Mouse (Mus musculus): ENCODE results near the gene Eps8l1.
A peak's percentile ranks its signal among the peaks of the same experiment; 100 is the strongest.

Eps8l1 gene

DNA sequence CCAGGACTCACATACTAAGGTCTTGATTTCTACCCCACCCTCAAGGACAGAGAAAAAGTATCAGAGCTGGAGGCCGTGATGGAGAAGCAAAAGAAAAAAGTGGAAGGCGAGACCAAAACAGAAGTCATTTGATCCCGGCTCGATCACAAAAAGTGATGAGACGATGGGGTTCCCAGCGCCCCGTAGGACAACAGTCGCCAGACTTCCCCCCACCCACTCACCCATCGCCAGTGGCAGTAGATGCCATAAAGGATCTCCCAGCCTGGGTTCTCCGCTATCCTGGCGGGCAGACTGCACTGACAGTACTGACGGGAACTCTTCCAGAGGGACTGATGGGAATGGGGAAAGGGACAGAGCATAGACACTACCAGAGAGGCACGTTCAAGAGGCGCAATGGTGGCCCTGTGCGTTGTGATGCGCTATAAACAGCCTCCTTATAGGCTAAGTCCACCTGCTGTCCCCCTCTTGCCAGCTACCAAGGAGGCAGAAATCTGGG, 18.4 kb downstream of the Eps8l1 start:
- no peak for DNase-seq

DNA sequence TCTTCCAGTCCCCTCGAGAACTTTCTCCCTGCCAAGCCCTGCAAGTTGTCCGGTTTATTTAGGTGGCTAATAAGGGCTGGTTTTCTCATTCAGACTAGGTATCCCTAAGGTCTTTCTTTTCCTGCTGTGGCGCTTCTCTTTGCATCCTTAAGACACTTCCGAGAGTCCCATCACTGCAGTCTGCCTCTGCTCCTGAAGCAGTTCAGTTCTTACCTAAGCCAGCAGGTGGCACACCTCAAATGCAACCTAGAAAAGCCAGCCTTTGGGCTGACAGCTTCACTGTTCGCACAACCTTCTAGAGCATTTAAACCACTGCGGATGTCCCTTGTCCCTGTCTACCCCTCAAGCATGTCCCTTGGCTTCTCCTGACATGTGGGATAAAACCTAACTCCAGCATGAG, 19.2 kb downstream of the Eps8l1 start:
- peak; percentile 64 for DNase-seq

DNA sequence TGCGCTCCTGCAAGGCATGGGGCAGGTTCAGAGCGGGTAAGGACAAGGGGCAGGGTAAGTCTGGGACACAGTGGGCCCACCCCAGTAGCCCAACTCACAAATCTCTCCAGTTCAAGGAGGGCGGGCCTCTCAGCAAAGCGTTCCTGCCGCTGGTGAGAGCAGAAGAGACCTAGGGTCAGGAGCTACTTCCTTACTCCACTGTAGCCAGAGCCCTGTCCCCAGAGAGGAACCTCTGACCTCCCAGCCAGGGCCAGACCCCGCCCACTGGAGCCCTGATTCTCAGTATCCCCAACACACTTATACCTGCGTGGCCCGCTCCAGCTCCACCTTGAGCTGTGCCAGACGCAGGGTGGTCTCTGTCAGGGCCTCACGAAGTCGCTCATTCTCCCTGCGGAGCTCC, 21.8 kb downstream of the Eps8l1 start:
- DNase-seq = no peak

DNA sequence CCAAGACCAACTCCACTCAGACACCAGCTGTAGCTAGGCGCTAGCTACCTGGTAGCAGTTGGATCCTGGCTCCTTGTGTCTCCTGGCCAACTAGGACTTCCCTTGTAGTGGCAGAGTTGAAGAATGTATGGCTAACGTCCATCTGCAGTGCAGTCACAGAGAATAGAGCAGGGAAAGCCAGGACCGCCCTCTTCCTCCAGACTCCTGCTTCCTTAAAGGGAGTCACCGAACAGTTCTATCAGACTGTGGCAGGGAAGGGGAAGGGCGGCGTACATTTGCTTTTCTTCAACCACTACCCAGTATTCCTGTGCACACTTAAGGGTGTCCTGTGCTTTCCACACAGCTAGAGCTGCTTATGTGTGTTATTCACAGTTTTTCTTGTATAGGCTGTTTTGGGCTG, 30.8 kb downstream of the Eps8l1 start:
- DNase-seq = no peak

DNA sequence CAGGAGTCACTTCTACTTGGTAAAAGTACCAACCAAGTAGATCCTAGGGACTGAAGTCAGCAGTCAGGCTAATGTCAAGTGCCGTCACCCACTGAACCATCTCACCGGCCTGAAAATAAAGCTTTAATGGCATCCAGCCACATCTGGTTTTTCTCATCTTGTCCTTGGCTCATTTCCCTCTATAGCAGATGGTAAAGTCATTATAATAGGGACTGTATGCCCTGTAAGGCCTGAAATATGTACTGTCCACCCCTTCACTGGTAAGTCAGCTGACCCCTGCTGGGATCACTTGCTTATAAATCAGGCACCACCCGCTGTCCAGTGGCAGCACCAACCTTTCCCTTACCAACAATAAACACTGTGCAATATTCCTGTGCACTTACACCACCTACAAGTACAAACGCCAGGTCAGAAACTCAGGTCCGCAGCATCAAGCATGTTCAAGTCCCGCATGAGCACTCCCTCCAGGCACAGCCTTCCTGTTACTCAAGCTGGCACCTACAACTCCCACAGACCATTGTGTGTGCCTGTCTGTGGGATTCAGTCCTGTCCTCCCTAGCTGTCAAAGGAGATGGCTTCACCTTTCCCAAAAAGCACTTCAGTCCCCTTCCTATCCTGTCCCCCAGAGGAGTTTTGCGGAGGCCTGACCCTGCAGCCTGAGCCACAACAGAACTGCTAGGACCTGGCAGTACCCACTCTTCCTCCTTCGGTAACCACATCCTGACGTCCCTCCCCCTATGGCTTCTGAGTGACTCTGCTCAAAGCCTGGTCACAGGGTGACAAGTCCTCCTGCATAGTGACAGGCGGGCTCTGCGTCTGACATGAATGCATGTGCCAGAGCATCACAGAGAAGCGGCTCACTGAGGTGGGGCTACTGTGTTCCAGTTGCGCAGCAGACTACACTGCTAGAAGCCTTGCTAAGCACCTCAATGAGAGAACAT, 32.1 kb downstream of the Eps8l1 start:
- no peak for DNase-seq

DNA sequence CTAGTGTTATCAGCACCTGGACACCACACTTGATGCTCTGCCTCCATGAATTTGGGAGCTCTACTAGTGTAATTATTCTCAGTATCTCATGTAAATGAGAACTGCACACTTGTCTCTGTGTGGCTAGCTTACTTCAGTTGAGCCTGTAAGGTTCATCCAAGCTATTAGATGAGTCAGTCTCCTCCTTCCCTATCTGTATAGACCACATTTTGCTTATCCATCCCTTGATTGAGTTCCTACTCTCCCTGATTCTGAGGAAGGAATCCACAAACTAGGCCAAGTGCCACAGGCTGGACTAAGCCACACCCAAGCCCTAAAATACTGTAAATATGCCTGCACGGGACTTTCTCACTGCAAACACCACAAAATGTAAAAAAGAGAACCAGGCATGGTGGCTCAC, 33.5 kb downstream of the Eps8l1 start:
- no peak for DNase-seq

DNA sequence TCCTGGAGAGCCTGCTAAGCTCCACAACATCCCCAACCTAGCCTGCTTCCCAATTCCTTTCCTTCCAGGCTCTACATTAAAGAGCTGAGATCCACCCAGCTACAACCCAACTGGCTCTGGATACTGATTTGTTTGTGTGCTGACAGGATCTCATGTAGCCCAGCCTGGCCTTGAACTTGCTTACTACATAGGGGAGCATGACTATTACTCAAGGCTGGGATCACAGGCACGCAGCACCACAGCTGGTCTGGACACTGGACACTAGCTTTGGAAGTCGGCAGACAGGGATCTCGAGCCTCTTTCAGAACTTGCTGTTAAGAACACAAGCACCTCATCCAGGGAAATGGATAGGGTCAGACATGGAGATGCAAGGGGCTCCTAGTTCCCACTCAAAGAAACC, 36.0 kb downstream of the Eps8l1 start:
- DNase-seq = no peak

DNA sequence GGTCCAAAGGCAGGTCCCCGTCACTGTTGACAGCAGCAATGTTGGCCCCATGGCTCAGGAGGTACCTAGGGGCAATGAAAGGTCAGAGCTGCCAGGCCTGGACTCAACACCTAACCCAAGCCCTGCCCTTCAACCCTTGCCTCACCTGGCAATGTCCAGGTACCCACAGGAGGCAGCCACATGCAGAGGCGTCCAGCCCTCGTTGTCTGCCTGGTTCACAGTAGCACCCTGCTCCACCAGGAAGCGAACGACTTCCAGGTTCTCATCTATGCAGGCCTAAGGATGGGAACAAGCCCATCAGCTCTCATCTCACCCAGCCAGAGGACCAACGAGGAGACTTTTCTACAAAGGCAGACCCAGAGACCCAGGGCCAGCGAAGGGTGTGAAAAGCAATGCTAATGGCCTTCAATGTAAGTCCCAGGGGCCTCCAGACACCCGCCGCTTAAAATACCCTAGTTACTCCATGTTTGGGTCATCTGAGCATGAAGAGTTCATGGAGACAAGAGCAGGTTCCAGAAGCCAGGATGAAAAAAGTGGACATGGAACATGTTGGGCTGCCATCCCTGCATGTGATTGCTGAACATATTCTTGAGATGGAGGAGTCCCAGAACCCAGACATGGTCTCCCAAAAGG, 36.9 kb downstream of the Eps8l1 start:
- no peak for DNase-seq

DNA sequence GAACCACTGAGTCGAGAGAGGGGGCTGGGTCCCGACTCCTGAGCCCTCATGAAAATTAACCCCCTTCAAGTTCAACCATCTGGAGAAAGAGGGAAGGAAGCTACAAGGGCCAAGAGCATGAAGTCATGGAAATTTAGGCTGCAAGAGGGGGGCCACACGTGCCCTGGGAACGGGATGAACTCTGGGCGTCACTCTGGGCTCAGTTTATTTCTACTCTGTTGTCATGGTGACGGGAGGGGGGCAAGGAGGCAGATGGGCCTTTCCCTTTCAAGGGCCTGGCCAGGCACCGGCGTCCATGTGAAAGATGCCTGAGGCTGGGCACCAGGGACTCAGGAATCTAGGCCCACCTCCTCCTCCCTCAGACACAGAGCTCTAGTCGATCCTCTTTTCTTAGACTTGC, 37.8 kb downstream of the Eps8l1 start:
- no peak for DNase-seq

DNA sequence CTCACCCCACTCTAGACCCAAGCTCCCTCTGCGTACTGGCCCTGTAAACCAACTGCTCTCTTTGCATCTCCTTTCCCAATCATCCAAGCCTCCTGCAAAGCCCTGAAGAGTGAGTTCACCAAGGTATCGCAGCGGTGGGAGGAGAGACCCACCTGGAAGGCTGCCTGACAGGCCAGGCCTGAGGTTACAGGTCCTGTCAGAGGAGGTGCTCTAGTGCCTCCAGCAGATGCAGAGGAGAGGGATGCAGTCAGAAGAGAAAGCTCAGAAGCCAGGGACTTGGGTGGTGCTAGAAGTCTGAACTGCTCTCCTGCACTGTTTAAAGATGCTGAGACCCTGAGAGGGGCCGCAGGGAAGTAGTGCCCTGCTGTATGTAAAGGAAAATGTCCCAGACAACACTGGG, 38.6 kb downstream of the Eps8l1 start:
- no peak for DNase-seq

DNA sequence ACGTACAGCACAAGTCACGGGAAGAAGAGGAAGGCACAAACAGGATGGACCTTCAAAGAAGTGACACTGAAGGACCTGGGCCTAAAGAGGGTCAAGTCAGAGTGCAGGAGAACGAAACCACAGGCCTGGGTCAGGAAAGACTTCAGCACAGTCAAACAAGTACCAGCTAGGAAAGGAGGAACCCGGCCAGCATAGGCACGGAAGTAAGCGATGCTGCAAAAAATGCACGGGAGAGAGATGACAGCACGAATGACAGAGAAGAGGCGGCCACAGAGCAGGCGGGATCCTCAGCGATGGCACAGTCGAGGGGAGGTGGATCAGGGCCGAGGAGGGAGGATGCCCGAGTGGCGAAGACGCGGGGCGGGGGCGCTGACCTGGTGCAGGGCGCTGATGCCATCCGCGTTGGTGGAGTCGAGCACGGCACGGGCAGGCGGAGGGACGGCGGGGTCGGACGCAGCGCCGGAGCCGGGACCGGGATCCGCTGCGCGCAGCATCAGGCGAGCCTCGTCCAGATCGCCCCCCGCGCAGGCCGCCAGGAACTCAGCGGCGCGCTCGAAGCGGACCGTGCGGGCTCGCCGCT, 40.5 kb downstream of the Eps8l1 start:
- DNase-seq = peak; percentile 72

DNA sequence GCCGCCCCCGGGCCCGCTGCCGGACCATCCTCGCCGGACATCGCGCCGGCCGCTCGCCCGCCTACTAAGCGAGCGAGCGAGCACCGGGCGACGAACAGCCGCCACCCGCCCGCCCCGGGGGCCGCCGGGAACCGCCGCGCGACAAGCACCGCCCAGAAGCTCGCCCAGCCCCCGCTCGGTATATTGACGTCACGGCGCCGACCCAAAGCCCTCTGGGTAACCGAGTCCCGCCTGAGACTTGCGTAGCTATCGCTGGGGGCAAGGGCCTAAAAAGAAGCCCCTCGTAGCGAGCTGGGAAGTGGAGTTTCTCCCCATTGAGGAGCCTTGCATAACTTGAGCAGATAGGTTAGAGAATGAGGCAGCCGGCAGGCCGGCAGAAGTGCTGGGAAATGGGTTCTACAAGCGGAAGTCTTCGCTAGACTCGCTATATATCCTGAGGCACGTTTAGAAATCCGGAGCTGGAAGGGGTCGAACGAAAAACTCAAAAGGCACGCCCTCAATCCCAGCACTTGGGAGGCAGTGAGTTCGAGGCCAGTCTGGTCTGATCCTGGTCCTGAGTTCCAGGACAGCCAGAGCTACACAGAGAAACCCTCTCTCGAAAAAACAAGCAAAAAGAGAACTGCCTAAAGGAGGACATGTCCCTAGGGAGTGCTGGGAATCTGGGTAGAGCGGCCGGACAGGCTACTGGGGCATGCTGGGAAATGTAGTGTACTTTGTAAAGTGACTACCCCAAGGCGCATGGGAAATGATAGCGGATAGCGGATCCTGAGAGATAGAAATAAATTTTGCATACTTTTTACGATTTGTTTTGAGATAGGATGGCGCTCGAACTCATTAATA, 41.3 kb downstream of the Eps8l1 start, which contains the start of gene Ppp1r12c:
Gene Ppp1r12c (minus strand): TSS at position 123 of the 840 bp plus-strand sequence.
- DNase-seq = peak; percentile 96

DNA sequence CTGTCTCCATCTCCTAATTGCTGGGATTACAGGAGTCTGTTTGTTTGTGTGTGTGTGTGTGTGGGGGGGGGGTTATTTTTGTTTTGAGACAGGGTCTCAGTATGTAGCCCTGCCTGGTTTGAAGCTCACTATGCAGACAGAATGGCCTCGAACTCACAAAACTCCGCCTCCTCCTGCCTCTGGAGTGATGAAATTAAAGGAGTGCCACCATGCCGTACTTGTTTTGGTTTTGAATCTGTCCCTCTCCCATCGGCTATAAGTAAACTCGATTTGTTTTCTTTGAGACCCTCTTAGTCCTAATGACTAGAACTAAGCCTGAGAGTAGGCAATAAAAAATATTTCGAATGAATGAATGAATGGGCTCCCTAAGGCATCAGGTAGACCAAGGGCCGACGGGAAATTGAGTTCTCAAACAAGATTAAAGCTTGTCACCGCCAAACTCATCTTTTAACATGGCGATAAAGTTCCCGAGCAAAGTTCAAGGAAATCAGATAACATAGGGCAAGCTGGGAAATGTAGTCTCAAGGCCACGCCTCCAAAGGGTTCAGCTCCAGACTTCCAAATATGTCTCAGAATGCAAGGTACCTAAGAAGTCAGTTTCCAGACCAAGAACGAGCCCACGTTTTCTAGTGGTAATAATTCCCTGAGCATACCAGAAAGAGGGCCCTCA, 42.1 kb downstream of the Eps8l1 start:
- no peak for DNase-seq

DNA sequence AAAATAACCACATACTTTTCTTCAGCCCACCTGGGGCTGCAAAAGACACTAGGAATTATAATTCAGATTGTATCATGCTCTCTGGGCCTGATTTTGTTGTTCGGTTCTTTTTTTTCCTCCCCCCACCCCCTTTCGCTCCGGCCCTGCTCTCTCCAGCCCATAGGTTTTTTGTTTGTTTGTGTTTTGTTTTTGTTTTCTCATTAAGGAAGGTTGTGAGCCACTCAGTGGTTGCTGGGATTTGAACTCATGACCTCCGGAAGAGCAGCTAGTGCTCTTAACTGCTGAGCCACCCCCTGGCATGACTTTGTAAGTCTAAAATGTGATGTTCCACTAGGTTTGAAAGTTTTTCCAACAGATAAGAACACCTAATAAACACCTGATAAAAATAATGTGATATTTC, 42.6 kb downstream of the Eps8l1 start:
- DNase-seq = no peak

DNA sequence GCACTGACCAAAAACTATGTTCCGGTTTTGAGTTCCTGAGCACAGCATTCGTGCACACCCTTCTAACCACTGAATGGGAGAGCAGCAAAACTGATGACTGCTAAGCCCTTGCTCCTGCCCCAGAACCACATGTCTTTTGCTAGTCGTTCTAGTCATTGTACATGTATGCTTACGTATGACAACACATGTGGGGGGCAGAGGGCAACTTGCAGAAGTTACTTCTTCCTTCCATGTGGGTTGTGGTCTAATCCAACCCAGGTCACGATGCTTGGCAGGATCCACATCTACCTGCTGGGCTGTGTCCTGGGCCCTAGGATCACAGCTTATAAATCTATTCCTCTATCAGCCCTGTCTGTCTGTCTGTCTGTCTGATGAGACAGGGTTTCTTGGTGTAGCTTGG, 43.4 kb downstream of the Eps8l1 start:
- no peak for DNase-seq

DNA sequence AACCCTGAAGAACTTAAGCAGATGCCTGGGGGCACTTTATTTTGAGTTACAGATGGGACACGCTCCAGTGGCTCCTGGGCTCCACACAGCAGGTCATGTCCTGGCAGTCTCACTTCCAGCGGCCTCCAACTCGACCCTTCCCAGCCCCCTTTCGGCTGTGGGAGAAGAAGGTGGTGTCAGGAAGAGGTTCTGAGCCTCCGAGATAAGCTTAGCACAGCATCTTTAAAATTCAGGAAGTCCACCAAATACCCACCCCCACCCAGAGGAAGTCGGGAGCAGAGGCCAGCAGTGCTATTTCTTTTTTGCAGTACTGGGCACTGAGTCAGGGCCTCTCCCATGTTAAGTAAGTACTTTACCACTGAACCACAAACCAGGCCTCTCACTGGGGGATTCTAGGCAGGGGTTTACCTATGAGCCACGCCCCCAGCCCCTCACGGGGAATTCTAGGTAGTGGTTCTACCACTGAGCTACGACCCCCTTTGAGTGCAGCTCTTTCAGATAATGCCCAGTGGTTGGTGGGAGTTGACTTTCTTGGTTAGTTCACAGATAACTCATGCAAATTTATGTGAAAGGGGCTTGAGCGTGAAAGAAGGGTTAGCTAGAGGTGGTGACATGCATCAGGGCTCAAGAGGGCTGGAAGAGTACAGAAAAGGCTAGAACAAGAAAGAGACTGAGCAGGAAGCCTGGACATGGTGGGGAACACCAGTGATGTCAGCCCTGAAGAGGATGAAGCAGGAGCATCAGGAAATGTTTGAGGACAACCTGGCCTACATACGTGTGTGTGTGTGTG, 44.4 kb downstream of the Eps8l1 start:
- no peak for DNase-seq

DNA sequence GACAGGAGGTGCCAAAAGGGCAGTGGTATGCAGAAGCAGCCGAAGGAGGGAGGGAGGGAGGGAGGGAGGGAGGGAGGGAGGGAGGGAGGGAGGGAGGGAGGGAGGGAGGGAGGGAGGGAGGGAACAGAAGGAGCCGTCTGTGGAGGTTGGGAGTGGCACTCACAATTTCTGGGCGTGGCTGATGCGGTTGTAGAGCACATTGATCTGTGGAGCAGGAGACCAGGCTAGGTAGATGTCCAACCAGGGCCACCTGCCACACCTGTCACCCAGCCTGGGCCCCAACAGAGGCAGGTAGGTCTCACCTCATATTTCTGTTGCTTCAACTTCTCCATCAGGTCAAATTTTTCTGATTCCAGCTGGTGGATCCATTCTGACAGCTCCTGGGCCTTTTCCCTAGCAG, 46.7 kb downstream of the Eps8l1 start:
- no peak for DNase-seq

DNA sequence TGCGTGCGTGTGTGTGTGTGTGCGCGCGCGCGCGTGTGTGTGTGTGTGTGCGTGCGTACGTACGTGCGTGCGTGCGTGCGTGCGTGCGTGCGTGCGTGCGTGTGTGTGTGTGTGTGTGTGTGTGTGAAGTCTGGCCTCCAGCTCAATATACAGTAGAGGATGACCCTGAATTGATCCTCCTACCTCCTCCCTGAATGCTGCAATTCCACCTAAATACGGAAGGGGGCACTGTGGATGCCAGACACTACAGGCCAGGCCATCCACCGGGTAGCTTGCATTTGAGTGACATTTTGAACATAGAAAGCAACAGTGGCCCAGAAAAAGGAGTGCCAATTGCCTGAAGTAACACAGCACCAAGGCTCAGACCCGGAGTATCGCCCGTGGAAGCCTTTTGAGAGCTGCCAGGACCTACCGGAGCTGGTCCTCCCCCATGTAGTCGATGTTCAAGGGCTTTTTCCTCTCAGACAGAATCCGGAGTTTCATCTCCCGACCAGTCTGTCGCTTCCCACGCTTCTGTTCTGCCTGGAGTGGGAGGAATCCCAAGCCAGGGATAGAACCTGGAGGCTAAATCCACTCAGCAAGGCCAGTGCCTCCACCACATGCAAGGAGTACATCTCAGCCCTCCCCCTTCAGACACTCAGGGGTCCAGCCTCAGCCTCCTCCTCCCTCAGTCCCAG, 47.7 kb downstream of the Eps8l1 start:
- no peak for DNase-seq

DNA sequence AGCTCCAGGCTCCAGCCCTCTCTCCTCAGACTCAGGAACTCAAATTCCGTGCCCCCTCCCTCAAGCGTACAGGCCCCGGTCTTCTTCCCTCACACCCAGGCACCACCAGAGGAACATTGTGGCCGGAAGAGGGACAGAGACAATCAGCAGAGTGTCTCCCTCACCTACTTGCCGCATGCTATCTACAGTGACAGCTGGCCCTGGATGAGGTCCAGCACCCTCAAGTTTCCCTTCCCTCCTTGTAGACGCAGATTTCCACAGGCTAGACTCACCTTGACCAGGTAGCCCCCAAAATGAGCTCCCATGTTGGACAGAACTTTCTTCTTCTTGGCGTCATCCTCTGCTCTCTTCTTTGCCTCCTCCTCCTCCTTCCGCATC, 48.3 kb downstream of the Eps8l1 start:
- DNase-seq = no peak

DNA sequence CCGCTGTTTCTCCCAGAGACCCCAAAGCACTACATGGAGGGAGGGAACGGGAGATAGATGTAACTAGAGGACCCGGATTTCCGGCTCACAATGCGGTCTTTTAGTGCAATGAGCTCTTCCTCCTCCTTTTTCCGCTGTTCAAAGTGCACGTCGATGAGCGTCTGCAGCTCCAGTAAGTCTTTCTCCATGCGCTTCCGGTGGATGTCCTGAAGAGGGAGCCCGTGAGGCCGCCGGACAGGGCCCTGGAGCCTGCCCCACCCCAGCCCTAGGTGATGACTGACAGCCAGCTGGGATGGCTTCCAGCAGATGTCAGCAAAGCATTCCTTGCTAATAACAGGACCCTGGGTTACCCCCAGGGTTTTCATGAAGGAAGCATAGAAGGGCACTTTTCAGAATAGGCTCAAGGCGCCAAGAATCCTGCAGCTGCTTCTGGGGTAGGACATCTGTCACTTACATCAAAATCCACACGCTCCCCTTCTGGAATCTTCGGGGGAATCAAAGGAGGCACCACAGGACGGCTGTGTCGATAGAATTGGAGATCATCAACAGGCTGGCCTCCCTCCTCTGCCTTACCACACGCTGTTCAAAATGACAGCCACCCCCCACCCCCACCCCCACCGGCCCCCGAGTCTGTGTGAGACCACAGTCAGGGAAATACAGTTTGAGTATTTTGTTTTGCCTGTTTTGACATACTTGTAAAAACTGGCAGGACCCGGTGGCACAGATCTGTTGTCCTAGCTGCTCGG, 49.6 kb downstream of the Eps8l1 start:
- peak; percentile 83 for DNase-seq

All from thymus, postnatal 4 days (tissue).